Mouse (Mus musculus) liver, adult 10 weeks (tissue): ENCODE measurements around the gene Gm7995. TPM values are rescaled to one million over a fixed set of nuclear protein-coding genes. Genes with fewer than 3 reads are reported as not detected.

Experiments
- polyA plus RNA-seq: library from polyadenylated mRNA; stranded (reverse); fragments of 350-450 nt; fragmentation: Illumina TruSeq; extraction: RNeasy Lipid Tissue Mini Kit (QIAGEN cat#74804); gene quantifications from one replicate; pipeline ENCODE4 v1.2.3, GENCODE M21; 2014; ENCODE audit warnings: low read depth, low replicate concordance

The Gm7995 gene
- polyA plus RNA-seq: not detected

GRCm38 (mm10) chr14:42309910-42310309 lies at the start of gene Gm7995:
Gene Gm7995, plus strand, starts transcription at chr14:42310210.

DNA sequence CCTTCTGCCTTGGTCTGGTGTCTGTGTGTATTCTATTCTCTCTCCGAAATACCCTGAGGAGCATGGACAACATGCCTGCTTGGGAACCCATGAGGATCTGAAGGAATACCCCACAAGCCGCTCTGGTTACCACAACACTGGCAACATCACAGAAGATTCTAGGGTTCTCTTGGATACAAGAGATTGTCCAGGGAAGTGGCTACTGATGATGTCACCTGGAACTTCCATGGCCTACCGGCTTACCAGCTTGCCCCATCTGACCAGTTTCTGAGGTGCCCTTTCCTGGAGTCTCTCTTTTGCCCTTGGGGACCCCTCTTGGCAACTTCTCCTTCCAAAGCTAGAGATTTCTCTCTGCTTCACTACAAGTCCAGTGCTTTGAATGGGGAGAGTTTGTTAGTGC lies 12.8 kb upstream of the Gm7995 start, which contains the start of gene Gm9611:
Gene Gm9611, minus strand, starts transcription at position 101 of the 400 bp plus-strand sequence.

Other genes with a start within 250 kb of the Gm7995 start
- not detected for gene Gm7951, start 192.8 kb upstream of the Gm7995 start, polyA plus RNA-seq
- not detected for gene Gm17027, start 147.6 kb upstream of the Gm7995 start, polyA plus RNA-seq
- not detected for gene Gm3573, start 119.4 kb upstream of the Gm7995 start, polyA plus RNA-seq
- not detected for gene Gm17026, start 50.2 kb upstream of the Gm7995 start, polyA plus RNA-seq
- gene Gm9611, start 12.9 kb upstream of the Gm7995 start, polyA plus RNA-seq: not detected
- not detected for gene Gm8005, start 129.5 kb downstream of the Gm7995 start, polyA plus RNA-seq
- not detected for gene Gm8011, start 153.7 kb downstream of the Gm7995 start, polyA plus RNA-seq
- gene Gm8020, start 192.1 kb downstream of the Gm7995 start, polyA plus RNA-seq: not detected
- not detected for gene Gm8024, start 214.1 kb downstream of the Gm7995 start, polyA plus RNA-seq